7 mouse cellular contexts compared by ENCODE assay signal in genomic region chr2:35671980-35672910, GRCm38 (mm10).
DNase-seq lines count a peak whose midpoint lies in the region; ATAC-seq lines count a peak whose summit lies in the region.

No protein-coding gene starts in this region.

- DNase-seq in adrenal gland, postnatal 36 days = peak; percentile 63 to 68
- DNase-seq in lung, postnatal 36 days = peak; percentile 94
- DNase-seq in cerebellum, postnatal 25 days = no peak
- DNase-seq in cerebellum, postnatal 14 days = no peak
- DNase-seq in MN1 (ENCODE audit: low spot score) = no peak

- H3K4me1 ChIP-seq in embryonic facial prominence, embryonic 15.5 days = peaks cover 99% of the 10 kb centered on the region
- H3K4me1 ChIP-seq in hindbrain, embryonic 13.5 days (replicated peaks) = peaks cover 100% of the 10 kb centered on the region

- peak overlapping the region; percentile 84 for H3K27ac ChIP-seq in embryonic facial prominence, embryonic 15.5 days (replicated peaks)
- peak overlapping the region; percentile 52 for H3K27ac ChIP-seq in hindbrain, embryonic 13.5 days

- ATAC-seq in embryonic facial prominence, embryonic 15.5 days (ENCODE audit: insufficient number of reproducible peaks, low FRiP score, low TSS enrichment, low read depth) = peak; percentile 13; the same call in 1 of the 2 replicates
- ATAC-seq in hindbrain, embryonic 13.5 days (ENCODE audit: low FRiP score) = no peak

- H3K4me3 ChIP-seq in embryonic facial prominence, embryonic 15.5 days (replicated peaks) = no peak overlapping the region
- no peak overlapping the region for H3K4me3 ChIP-seq in hindbrain, embryonic 13.5 days

- WGBS in embryonic facial prominence, embryonic 15.5 days = 51% methylated on average over 9 of the region's 9 CpGs
- 65% methylated on average over 9 of the region's 9 CpGs for WGBS in hindbrain, embryonic 13.5 days

- no peak overlapping the region for H3K4me2 ChIP-seq in embryonic facial prominence, embryonic 15.5 days (replicated peaks)
- no peak overlapping the region for H3K4me2 ChIP-seq in hindbrain, embryonic 13.5 days

- no peak overlapping the region for H3K9ac ChIP-seq in embryonic facial prominence, embryonic 15.5 days
- no peak overlapping the region for H3K9ac ChIP-seq in hindbrain, embryonic 13.5 days

- H3K27me3 ChIP-seq in embryonic facial prominence, embryonic 15.5 days = no peaks in the 10 kb centered on the region
- H3K27me3 ChIP-seq in hindbrain, embryonic 13.5 days = no peaks in the 10 kb centered on the region

- H3K36me3 ChIP-seq in embryonic facial prominence, embryonic 15.5 days = no peaks in the 10 kb centered on the region
- no peaks in the 10 kb centered on the region for H3K36me3 ChIP-seq in hindbrain, embryonic 13.5 days

- no peaks in the 10 kb centered on the region for H3K9me3 ChIP-seq in embryonic facial prominence, embryonic 15.5 days (replicated peaks)
- H3K9me3 ChIP-seq in hindbrain, embryonic 13.5 days = no peaks in the 10 kb centered on the region

Comparison
In these comparisons a context has a peak if more than half of its experiments do, and no peak if none do; other contexts are left out.
1. DNase-seq: peak in adrenal gland, postnatal 36 days (2 of 2) and lung, postnatal 36 days (single experiment); none in cerebellum, postnatal 25 days (0 of 2), cerebellum, postnatal 14 days (0 of 2) and MN1 (single experiment).